Mouse (Mus musculus): ENCODE data around the gene St6gal1. TPM values are rescaled to one million over a fixed set of nuclear protein-coding genes. Genes with fewer than 3 reads are reported as not detected.

St6gal1 gene
- polyA plus RNA-seq, 1 experiment, result 5.7 TPM

DNA sequence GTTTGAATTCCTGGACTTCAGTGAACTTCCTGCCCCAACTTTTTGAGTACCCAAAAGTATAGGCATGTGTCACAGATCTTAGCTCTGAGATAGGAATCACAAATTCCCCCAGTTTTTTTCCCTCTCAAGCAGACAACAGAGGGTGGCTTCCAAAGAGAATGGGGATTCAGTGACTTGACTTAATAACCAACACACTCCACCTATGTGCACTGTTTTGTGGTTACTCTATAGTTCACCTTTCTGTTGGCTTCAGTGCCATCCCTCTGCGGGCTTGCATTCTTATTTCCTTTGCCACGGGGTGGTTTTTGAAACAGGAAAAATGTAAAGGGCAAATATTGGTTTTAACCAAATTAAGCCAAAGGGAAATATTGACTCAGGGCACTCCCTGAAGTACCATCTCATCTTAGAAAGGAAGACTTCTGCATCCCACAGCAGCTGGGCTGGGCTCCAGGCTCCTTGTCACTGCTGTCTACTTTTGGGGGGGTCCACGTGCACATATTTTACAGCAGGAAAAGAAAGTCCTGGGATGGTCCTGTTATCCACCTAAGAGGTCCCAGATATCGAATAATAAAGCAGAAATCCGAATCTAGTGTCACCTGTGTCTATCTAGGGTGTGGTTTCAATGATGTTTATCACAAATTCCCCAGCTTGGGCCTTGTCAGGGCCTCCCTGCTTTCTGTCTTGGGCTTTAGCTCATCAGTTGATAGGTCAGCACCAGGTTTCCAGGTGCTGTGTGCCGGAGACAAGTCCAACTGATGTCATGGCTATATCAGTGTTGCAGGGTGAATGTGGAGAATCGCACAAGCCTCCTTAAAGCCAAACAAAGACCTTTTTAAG lies 75.6 kb downstream of the St6gal1 start:
- Histone ChIP-seq H3K4me2 (ENCODE audit: low read depth) (no peak overlapping the region), H3K4me3 (no peak overlapping the region), H3K79me2 (ENCODE audit: control insufficient read depth, insufficient read depth) (no peaks in the 10 kb centered on the region), H3ac (ENCODE audit: control insufficient read depth, insufficient read length) (no peak overlapping the region), H3K36me3 (ENCODE audit: control insufficient read depth, insufficient read depth) (no peaks in the 10 kb centered on the region), H3K27me3 (ENCODE audit: control insufficient read depth, insufficient read depth, insufficient read length) (no peaks in the 10 kb centered on the region)
- no peak for TF ChIP-seq MYOD1 (IDR thresholded peaks at IDR 0.05; ENCODE audit: control insufficient read depth in 1 of 3, insufficient read length in 2 of 3, low read depth in 2 of 3)
- no peak for TF ChIP-seq MYOG (IDR thresholded peaks at IDR 0.05; ENCODE audit: control insufficient read depth in 1 of 3, insufficient read depth in 1 of 3, insufficient read length in 2 of 3, low read depth in 2 of 3)
- no peak for TF ChIP-seq POLR2AphosphoS2 (IDR thresholded peaks at IDR 0.05; ENCODE audit: insufficient read length, low read depth)
- TF ChIP-seq REST (IDR thresholded peaks at IDR 0.05; ENCODE audit: insufficient read depth, insufficient read length), result no peak
- TF ChIP-seq E2F4 (IDR thresholded peaks at IDR 0.05; ENCODE audit: insufficient read depth), result no peak
- no peak for TF ChIP-seq SRF (IDR thresholded peaks at IDR 0.05; ENCODE audit: control insufficient read depth, insufficient read length, low read depth)
- no peak for TF ChIP-seq CEBPB (IDR thresholded peaks at IDR 0.05; ENCODE audit: insufficient read depth, poor library complexity, severe bottlenecking)
- TF ChIP-seq MAX (IDR thresholded peaks at IDR 0.05; ENCODE audit: low read depth), result no peak
- TF ChIP-seq POLR2A (IDR thresholded peaks at IDR 0.05; ENCODE audit: insufficient read length, low read depth), result no peak
- TF ChIP-seq USF1 (IDR thresholded peaks at IDR 0.05; ENCODE audit: low read depth), result no peak
- no peak for TF ChIP-seq TCF12 (IDR thresholded peaks at IDR 0.05; ENCODE audit: insufficient read depth, poor library complexity, severe bottlenecking)
- no peak for TF ChIP-seq TCF3 (IDR thresholded peaks at IDR 0.05; ENCODE audit: insufficient read length, low read depth)

DNA sequence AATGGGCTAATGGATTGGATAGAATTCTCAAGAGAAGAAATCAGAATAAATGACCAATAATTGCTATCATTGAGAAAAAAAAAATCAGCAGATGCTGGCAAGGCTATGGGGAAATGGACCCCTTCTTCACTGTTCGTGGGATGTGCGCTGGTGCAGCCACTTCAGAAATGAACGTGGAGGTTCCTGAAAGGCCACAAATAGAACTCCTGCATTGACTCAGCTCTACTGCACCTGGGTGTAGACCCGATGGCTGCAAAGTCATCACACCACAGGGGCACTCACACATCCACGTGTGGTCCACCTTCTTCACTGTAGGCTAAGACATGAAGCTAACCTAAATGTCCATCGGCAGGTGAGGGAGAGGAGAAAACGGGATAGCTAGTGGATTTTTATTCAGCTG lies 77.2 kb downstream of the St6gal1 start:
- Histone ChIP-seq H3K27me3 (ENCODE audit: control insufficient read depth, insufficient read depth, insufficient read length) (no peaks in the 10 kb centered on the region), H3ac (ENCODE audit: control insufficient read depth, insufficient read length) (no peak overlapping the region), H3K4me2 (ENCODE audit: low read depth) (no peak overlapping the region), H3K4me3 (no peak overlapping the region), H3K36me3 (ENCODE audit: control insufficient read depth, insufficient read depth) (no peaks in the 10 kb centered on the region), H3K79me2 (ENCODE audit: control insufficient read depth, insufficient read depth) (no peaks in the 10 kb centered on the region)
- TF ChIP-seq MYOD1 (IDR thresholded peaks at IDR 0.05; ENCODE audit: control insufficient read depth in 1 of 3, insufficient read length in 2 of 3, low read depth in 2 of 3) (no peak), USF1 (IDR thresholded peaks at IDR 0.05; ENCODE audit: low read depth) (no peak), SRF (IDR thresholded peaks at IDR 0.05; ENCODE audit: control insufficient read depth, insufficient read length, low read depth) (no peak), POLR2AphosphoS2 (IDR thresholded peaks at IDR 0.05; ENCODE audit: insufficient read length, low read depth) (no peak), MAX (IDR thresholded peaks at IDR 0.05; ENCODE audit: low read depth) (no peak), CEBPB (IDR thresholded peaks at IDR 0.05; ENCODE audit: insufficient read depth, poor library complexity, severe bottlenecking) (no peak), POLR2A (IDR thresholded peaks at IDR 0.05; ENCODE audit: insufficient read length, low read depth) (no peak), REST (IDR thresholded peaks at IDR 0.05; ENCODE audit: insufficient read depth, insufficient read length) (no peak), MYOG (IDR thresholded peaks at IDR 0.05; ENCODE audit: control insufficient read depth in 1 of 3, insufficient read depth in 1 of 3, insufficient read length in 2 of 3, low read depth in 2 of 3) (no peak), TCF12 (IDR thresholded peaks at IDR 0.05; ENCODE audit: insufficient read depth, poor library complexity, severe bottlenecking) (no peak), TCF3 (IDR thresholded peaks at IDR 0.05; ENCODE audit: insufficient read length, low read depth) (no peak), E2F4 (IDR thresholded peaks at IDR 0.05; ENCODE audit: insufficient read depth) (no peak)

DNA sequence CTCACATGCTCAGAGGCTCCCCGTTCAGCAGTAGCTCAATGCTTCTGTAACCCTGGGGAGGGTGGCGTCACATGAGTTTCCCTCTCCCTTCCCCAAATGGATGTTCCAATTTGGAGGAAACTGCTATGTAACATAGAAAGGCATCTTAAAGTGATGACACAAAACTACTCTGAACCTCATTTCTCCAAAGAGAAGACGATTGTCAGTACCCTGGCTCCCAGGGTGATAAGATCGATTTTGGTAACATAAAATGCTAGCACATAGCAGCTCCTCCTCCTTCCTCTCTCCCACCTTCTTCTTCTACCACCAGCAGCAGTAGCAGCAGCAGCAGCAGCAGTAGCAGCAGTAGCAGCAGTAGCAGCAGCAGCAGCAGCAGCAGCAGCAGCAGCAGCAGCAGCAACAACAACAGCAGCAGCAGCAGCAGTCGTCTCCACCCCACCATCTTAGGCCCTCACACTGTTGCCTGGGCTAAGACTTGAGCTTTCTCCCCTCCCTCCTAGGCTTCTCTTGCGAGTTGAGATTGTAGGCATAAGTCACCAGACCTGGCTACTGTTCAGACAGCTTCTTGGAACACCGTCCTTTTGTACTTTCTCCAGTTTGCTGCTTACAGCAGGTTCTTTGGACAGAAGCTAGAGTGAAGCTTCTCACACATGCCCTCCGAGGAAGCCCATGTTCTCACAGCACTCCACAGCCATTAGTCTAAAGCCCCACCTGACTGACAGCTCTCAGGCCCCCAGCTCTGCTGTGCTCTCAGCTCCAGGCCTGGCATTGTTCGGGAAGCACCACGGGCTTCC lies 81.5 kb downstream of the St6gal1 start:
- no peaks in the 10 kb centered on the region for H3K36me3 ChIP-seq (ENCODE audit: control insufficient read depth, insufficient read depth)
- no peak overlapping the region for H3ac ChIP-seq (ENCODE audit: control insufficient read depth, insufficient read length)

More for the DNA sequence above, 81.5 kb downstream of the St6gal1 start:
- Histone ChIP-seq H3K79me2 (ENCODE audit: control insufficient read depth, insufficient read depth) (no peaks in the 10 kb centered on the region), H3K27me3 (ENCODE audit: control insufficient read depth, insufficient read depth, insufficient read length) (no peaks in the 10 kb centered on the region), H3K4me2 (ENCODE audit: low read depth) (no peak overlapping the region), H3K4me3 (no peak overlapping the region)
- TF ChIP-seq TCF12 (IDR thresholded peaks at IDR 0.05; ENCODE audit: insufficient read depth, poor library complexity, severe bottlenecking), result no peak
- TF ChIP-seq POLR2AphosphoS2 (IDR thresholded peaks at IDR 0.05; ENCODE audit: insufficient read length, low read depth), result no peak
- TF ChIP-seq MYOG (IDR thresholded peaks at IDR 0.05; ENCODE audit: control insufficient read depth in 1 of 3, insufficient read depth in 1 of 3, insufficient read length in 2 of 3, low read depth in 2 of 3), result no peak
- no peak for TF ChIP-seq CEBPB (IDR thresholded peaks at IDR 0.05; ENCODE audit: insufficient read depth, poor library complexity, severe bottlenecking)
- TF ChIP-seq TCF3 (IDR thresholded peaks at IDR 0.05; ENCODE audit: insufficient read length, low read depth), result no peak
- TF ChIP-seq REST (IDR thresholded peaks at IDR 0.05; ENCODE audit: insufficient read depth, insufficient read length), result no peak
- no peak for TF ChIP-seq E2F4 (IDR thresholded peaks at IDR 0.05; ENCODE audit: insufficient read depth)
- no peak for TF ChIP-seq POLR2A (IDR thresholded peaks at IDR 0.05; ENCODE audit: insufficient read length, low read depth)
- TF ChIP-seq USF1 (IDR thresholded peaks at IDR 0.05; ENCODE audit: low read depth), result no peak
- no peak for TF ChIP-seq SRF (IDR thresholded peaks at IDR 0.05; ENCODE audit: control insufficient read depth, insufficient read length, low read depth)
- no peak for TF ChIP-seq MYOD1 (IDR thresholded peaks at IDR 0.05; ENCODE audit: control insufficient read depth in 1 of 3, insufficient read length in 2 of 3, low read depth in 2 of 3)
- no peak for TF ChIP-seq MAX (IDR thresholded peaks at IDR 0.05; ENCODE audit: low read depth)
